Mouse (Mus musculus) ovary, postnatal 36 days (tissue): ENCODE results near the gene Ifngr1.

Source experiments
- DNase-seq: peaks from one replicate; pipeline ENCODE4 v3.0.0; 2022; ENCODE audit warnings: low spot score, mixed read lengths

Ifngr1 gene

GRCm38 (mm10) chr10:19591641-19592441 is at the start of gene Ifngr1:
TSS of gene Ifngr1 (plus strand) at chr10:19591949.
- DNase-seq = peak; percentile 100

GRCm38 (mm10) chr10:19546825-19547224 is 44.9 kb upstream of the Ifngr1 start:
- DNase-seq = no peak

GRCm38 (mm10) chr10:19548016-19548415 is 43.7 kb upstream of the Ifngr1 start:
- no peak for DNase-seq

GRCm38 (mm10) chr10:19548491-19548890 is 43.3 kb upstream of the Ifngr1 start:
- DNase-seq = no peak

GRCm38 (mm10) chr10:19551585-19551984 is 40.2 kb upstream of the Ifngr1 start:
- DNase-seq = no peak

- no peak for DNase-seq
These were observed 37.9 kb upstream of the Ifngr1 start for GRCm38 (mm10) chr10:19553857-19554256.

GRCm38 (mm10) chr10:19557696-19558095 is 34.1 kb upstream of the Ifngr1 start:
- DNase-seq = no peak

GRCm38 (mm10) chr10:19559565-19560165 is 32.1 kb upstream of the Ifngr1 start:
- DNase-seq = no peak

GRCm38 (mm10) chr10:19562598-19562997 is 29.2 kb upstream of the Ifngr1 start:
- DNase-seq = no peak

- no peak for DNase-seq
These were observed 28.3 kb upstream of the Ifngr1 start for GRCm38 (mm10) chr10:19563443-19563861.

- DNase-seq = no peak
These were observed 24.3 kb upstream of the Ifngr1 start for GRCm38 (mm10) chr10:19567481-19567880.

GRCm38 (mm10) chr10:19570288-19570687 is 21.5 kb upstream of the Ifngr1 start:
- no peak for DNase-seq

GRCm38 (mm10) chr10:19570716-19571115 is 21.0 kb upstream of the Ifngr1 start:
- no peak for DNase-seq

- no peak for DNase-seq
These were observed 14.2 kb upstream of the Ifngr1 start for GRCm38 (mm10) chr10:19577571-19577970.

- DNase-seq = no peak
These were observed 13.7 kb upstream of the Ifngr1 start for GRCm38 (mm10) chr10:19578001-19578400.

- DNase-seq = peak; percentile 16
These were observed 13.3 kb upstream of the Ifngr1 start for GRCm38 (mm10) chr10:19578409-19578986.

GRCm38 (mm10) chr10:19580660-19581059 is 11.1 kb upstream of the Ifngr1 start:
- DNase-seq = no peak

GRCm38 (mm10) chr10:19581844-19582582 is 9.7 kb upstream of the Ifngr1 start:
- DNase-seq = no peak

GRCm38 (mm10) chr10:19582806-19583430 is 8.8 kb upstream of the Ifngr1 start:
- DNase-seq = no peak

- DNase-seq = no peak
These were observed 7.7 kb upstream of the Ifngr1 start for GRCm38 (mm10) chr10:19584064-19584463.

GRCm38 (mm10) chr10:19584846-19585245 is 6.9 kb upstream of the Ifngr1 start:
- no peak for DNase-seq

- DNase-seq = no peak
These were observed 5.9 kb upstream of the Ifngr1 start for GRCm38 (mm10) chr10:19585860-19586259.
